Mouse (Mus musculus) layer of hippocampus, adult 18-20 months (tissue): ENCODE data around the gene Pus7l. TPM values are rescaled to one million over a fixed set of nuclear protein-coding genes. Genes with fewer than 3 reads are reported as not detected.
"Not testable (repeated sequence)": the region's sequence is repeated elsewhere in the genome, so short reads cannot be mapped to it uniquely, and the experiment has no call there.

Experiments
- DNase-seq, 2 experiments: peaks; one replicate each; pipeline ENCODE4 v3.0.0; 2022; ENCODE audit warnings: low spot score in 2 of 2
- total RNA-seq, 2 experiments: library from RNA; stranded (reverse); gene quantifications; 2 replicates each; pipeline ENCODE4 v1.2.3; 2021

Pus7l gene
- total RNA-seq, 2 experiments from 2014 or later, result 2.7 to 3.5 TPM

GRCm38 (mm10) chr15:94542567-94543408 lies 559 bp downstream of the Pus7l start:
- no peak for DNase-seq

GRCm38 (mm10) chr15:94539296-94539695 lies 4.1 kb downstream of the Pus7l start:
- DNase-seq, result no peak

GRCm38 (mm10) chr15:94535521-94535920 lies 7.8 kb downstream of the Pus7l start:
- no peak for DNase-seq

- no peak for DNase-seq
Observed at GRCm38 (mm10) chr15:94532956-94533355, 10.4 kb downstream of the Pus7l start.

- no peak for DNase-seq
Observed at GRCm38 (mm10) chr15:94532306-94532705, 11.0 kb downstream of the Pus7l start.

GRCm38 (mm10) chr15:94530519-94530918 lies 12.8 kb downstream of the Pus7l start:
- DNase-seq, result no peak

- DNase-seq, result no peak
Observed at GRCm38 (mm10) chr15:94524956-94525355, 18.4 kb downstream of the Pus7l start.

GRCm38 (mm10) chr15:94523251-94523650 lies 20.1 kb downstream of the Pus7l start:
- DNase-seq, result no peak

GRCm38 (mm10) chr15:94520959-94521358 lies 22.4 kb downstream of the Pus7l start:
- no peak for DNase-seq

GRCm38 (mm10) chr15:94520205-94520900 lies 23.0 kb downstream of the Pus7l start:
- peak in 1 of 2 experiments; percentile 75 for DNase-seq

GRCm38 (mm10) chr15:94517913-94518491 lies 25.3 kb downstream of the Pus7l start:
- no peak for DNase-seq

- DNase-seq, result peak in 1 of 2 experiments; percentile 8
Observed at GRCm38 (mm10) chr15:94503451-94504215, 39.7 kb downstream of the Pus7l start.

GRCm38 (mm10) chr15:94499260-94499659 lies 44.1 kb downstream of the Pus7l start:
- no peak for DNase-seq

GRCm38 (mm10) chr15:94495936-94496335 lies 47.4 kb downstream of the Pus7l start:
- no peak for DNase-seq

GRCm38 (mm10) chr15:94494445-94494844 lies 48.9 kb downstream of the Pus7l start:
- DNase-seq, result no peak

- DNase-seq, result no peak
Observed at GRCm38 (mm10) chr15:94489433-94489832, 53.9 kb downstream of the Pus7l start.

- not testable (repeated sequence) for DNase-seq
Observed at GRCm38 (mm10) chr15:94488028-94488427, 55.3 kb downstream of the Pus7l start.

- no peak for DNase-seq
Observed at GRCm38 (mm10) chr15:94482555-94482954, 60.8 kb downstream of the Pus7l start.

- DNase-seq, result no peak
Observed at GRCm38 (mm10) chr15:94480792-94481191, 62.6 kb downstream of the Pus7l start.

GRCm38 (mm10) chr15:94480248-94480647 lies 63.1 kb downstream of the Pus7l start:
- no peak for DNase-seq

- no peak for DNase-seq
Observed at GRCm38 (mm10) chr15:94479513-94480136, 63.7 kb downstream of the Pus7l start.
